Mouse (Mus musculus): ENCODE measurements around the gene Sar1a.
A peak's percentile ranks its signal among the peaks of the same experiment; 100 is the strongest.

The Sar1a gene

GRCm38 (mm10) chr10:61734377-61734776, 54.3 kb downstream of the Sar1a start:
- peak; percentile 55 for DNase-seq (ENCODE audit: low spot score)

DNA sequence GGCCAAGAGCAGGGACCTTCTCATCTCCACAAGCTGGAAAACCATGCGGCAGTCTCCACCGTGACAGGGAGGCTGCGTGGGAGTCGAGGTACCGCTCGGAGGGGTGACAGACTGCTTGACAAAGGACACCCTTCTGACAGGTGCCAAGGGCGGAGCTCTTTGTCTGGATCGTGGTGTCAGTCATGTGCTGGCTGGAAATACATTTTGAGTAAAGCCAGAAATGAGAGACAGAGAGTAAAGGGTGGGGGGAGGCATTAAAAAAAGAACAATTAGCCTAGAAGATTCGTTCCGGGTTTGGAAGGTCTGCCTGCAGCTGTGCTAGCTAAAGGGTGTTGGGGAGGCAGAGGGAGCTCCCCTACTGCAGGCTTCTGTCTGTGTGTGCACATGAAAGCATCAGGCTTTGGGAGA, 56.6 kb downstream of the Sar1a start:
- DNase-seq (ENCODE audit: low spot score): no peak

GRCm38 (mm10) chr10:61737537-61737936, 57.4 kb downstream of the Sar1a start:
- DNase-seq (ENCODE audit: low spot score): no peak

DNA sequence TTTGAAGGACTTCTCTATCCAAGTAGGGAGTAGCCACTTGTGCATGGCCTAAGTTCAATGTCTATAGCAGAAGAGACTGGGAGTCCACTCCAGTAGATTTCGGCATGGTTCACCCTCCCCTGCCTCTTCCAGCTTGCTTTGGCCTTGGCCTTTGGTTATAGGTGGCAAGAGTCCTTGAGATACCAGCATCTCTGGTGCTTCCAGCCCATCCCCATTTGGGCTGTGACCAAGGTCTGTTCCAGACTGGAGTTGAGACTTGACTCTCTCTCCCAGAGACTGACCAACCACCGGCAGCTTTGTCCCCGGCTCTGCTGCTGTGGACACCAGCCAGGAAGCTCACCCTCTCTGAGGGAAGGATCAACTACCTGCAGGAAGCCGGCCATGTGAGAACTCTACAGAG, 58.0 kb downstream of the Sar1a start:
- DNase-seq (ENCODE audit: low spot score): no peak

DNA sequence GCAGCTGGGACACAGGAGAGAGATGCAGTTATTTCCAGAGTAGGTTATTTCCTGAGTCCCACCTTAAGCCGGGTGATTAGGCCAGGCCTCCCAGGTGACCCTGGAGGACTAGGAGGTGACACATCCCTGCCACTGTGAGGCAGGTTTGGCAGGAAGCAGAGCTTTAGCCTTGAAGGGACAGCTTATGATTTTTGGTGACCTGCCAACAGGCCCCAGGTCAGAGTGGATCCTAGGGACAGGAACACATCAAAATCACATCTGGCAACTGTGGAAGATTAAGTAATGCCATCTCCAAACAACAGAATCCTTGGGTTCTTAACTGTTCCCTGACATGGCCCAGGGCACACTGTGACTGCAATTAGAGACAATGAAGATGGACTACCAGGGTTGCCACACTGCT, 61.2 kb downstream of the Sar1a start:
- no peak for DNase-seq (ENCODE audit: low spot score)

- no peak for DNase-seq (ENCODE audit: low spot score)
These were observed 61.8 kb downstream of the Sar1a start for GRCm38 (mm10) chr10:61741873-61742272.

DNA sequence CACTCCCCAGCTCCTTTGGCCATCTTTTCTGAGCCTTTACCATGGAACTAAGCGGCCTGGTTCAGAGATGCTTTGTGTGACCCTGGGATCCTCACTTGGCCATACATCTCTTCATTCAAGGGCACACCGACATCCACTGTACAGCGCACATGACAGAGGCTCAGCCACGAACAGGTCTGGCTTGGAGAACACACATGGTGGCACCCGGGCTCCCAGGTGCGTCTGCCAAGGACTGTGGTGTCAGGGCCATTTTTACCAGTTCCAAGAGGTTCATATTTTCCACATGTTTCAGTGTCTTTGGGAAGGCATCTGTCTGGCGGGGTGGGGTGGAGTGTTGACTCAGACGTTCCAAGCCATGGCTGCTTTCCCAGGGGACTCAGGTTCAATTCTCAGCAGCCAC, 62.2 kb downstream of the Sar1a start:
- DNase-seq (ENCODE audit: low spot score): no peak
